Mouse (Mus musculus): Measurements from ENCODE around the gene Chrna3. TPM values are rescaled to one million over a fixed set of nuclear protein-coding genes. Genes with fewer than 3 reads are reported as not detected.

Gene Chrna3
- polyA plus RNA-seq, 1 experiment, result not detected

GRCm38 (mm10) chr9:55043688-55044087 lies 17.3 kb upstream of the Chrna3 start:
- H3K36me3 ChIP-seq (ENCODE audit: control insufficient read depth), result no peaks in the 10 kb centered on the region
- no peaks in the 10 kb centered on the region for H3K4me1 ChIP-seq (ENCODE audit: control insufficient read depth)
- H3K4me3 ChIP-seq (replicated peaks), result no peak overlapping the region
- no peaks in the 10 kb centered on the region for H3K9me3 ChIP-seq (ENCODE audit: control insufficient read depth, low read length)
- TF ChIP-seq TAL1 (IDR thresholded peaks at IDR 0.05; ENCODE audit: low read length), result no peak
- peaks cover 12% of the 10 kb centered on the region for H3K27me3 ChIP-seq (ENCODE audit: control insufficient read depth)

GRCm38 (mm10) chr9:55041389-55041788 lies 15.0 kb upstream of the Chrna3 start:
- H3K4me1 ChIP-seq (ENCODE audit: control insufficient read depth), result no peaks in the 10 kb centered on the region
- no peak overlapping the region for H3K4me3 ChIP-seq (replicated peaks)
- no peaks in the 10 kb centered on the region for H3K27me3 ChIP-seq (ENCODE audit: control insufficient read depth)
- TF ChIP-seq GATA1 (IDR thresholded peaks at IDR 0.05; ENCODE audit: low read length) (no peak), TAL1 (IDR thresholded peaks at IDR 0.05; ENCODE audit: low read length) (no peak)
- H3K9me3 ChIP-seq (ENCODE audit: control insufficient read depth, low read length), result no peaks in the 10 kb centered on the region
- H3K36me3 ChIP-seq (ENCODE audit: control insufficient read depth), result no peaks in the 10 kb centered on the region

GRCm38 (mm10) chr9:55039983-55040382 lies 13.6 kb upstream of the Chrna3 start:
- Histone ChIP-seq H3K27me3 (ENCODE audit: control insufficient read depth) (no peaks in the 10 kb centered on the region), H3K9me3 (ENCODE audit: control insufficient read depth, low read length) (no peaks in the 10 kb centered on the region), H3K4me1 (ENCODE audit: control insufficient read depth) (no peaks in the 10 kb centered on the region), H3K36me3 (ENCODE audit: control insufficient read depth) (no peaks in the 10 kb centered on the region), H3K4me3 (replicated peaks) (no peak overlapping the region)
- no peak for TF ChIP-seq TAL1 (IDR thresholded peaks at IDR 0.05; ENCODE audit: low read length)
- no peak for TF ChIP-seq GATA1 (IDR thresholded peaks at IDR 0.05; ENCODE audit: low read length)

DNA sequence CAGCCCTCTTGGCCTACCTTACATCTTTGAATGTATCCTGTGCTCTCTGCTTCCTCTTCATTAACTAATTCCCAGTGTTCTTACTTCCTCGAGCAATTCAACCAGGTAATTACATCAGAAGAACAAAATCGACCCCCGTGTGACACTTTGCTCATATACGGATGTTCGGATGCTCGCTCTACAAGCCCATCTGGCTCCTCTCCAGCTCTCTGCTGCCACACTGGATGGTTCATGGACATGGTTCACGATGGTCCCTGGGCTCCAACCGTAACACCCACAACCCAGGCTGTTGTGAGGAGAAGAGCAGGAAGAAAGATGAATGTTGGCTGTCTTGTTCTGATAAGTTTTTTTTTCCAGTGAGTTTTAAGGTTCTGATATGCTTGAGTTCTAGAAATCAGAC lies 12.6 kb upstream of the Chrna3 start:
- Histone ChIP-seq H3K4me1 (ENCODE audit: control insufficient read depth) (no peaks in the 10 kb centered on the region), H3K27me3 (ENCODE audit: control insufficient read depth) (no peaks in the 10 kb centered on the region), H3K36me3 (ENCODE audit: control insufficient read depth) (no peaks in the 10 kb centered on the region), H3K9me3 (ENCODE audit: control insufficient read depth, low read length) (no peaks in the 10 kb centered on the region), H3K4me3 (replicated peaks) (no peak overlapping the region)
- TF ChIP-seq GATA1 (IDR thresholded peaks at IDR 0.05; ENCODE audit: low read length) (no peak), TAL1 (IDR thresholded peaks at IDR 0.05; ENCODE audit: low read length) (no peak)

- TF ChIP-seq TAL1 (IDR thresholded peaks at IDR 0.05; ENCODE audit: low read length) (no peak), GATA1 (IDR thresholded peaks at IDR 0.05; ENCODE audit: low read length) (no peak)
- H3K27me3 ChIP-seq (ENCODE audit: control insufficient read depth), result peaks cover 12% of the 10 kb centered on the region
- H3K4me3 ChIP-seq (replicated peaks), result no peak overlapping the region
- no peaks in the 10 kb centered on the region for H3K36me3 ChIP-seq (ENCODE audit: control insufficient read depth)
- no peaks in the 10 kb centered on the region for H3K9me3 ChIP-seq (ENCODE audit: control insufficient read depth, low read length)
- H3K4me1 ChIP-seq (ENCODE audit: control insufficient read depth), result no peaks in the 10 kb centered on the region
These were observed 5.2 kb upstream of the Chrna3 start for GRCm38 (mm10) chr9:55031435-55032167.

DNA sequence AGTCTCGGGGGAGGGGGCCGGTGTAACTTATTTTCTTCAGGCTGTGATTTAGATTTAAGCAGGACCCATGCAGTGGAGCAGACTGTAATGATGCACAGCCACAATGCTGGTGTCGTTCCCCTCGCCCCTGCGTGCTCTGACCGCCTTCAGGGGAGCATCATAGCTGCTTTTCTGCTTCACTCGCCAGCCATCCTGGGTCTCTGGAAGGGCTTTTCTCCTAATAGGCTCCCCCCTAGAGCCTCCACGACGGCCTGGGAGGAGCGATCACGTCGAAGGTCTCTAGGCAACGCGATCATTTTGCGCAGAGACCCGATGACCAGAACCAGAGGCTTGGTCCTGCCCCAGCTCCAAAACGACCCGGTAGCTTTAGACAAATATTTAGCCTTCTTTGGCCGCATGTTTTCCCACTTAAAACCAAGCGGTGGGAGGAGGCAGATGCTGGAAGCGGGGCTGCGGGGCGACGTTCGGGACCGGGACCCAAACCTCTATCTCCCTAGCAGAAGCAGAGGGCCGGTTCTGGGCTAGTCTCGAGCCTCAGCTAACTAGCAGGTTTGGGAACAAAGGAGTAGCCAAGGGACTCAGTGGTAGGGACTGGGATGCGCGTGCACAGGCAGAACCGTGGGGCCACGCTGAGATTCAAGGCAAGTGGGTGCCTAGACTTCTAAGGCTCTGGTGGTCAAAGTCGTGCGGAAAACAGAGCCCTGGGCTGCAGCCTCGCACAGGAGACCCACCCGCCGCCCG lies 658 bp downstream of the Chrna3 start:
- no peak overlapping the region for H3K4me3 ChIP-seq (replicated peaks)
- peaks cover 40% of the 10 kb centered on the region for H3K27me3 ChIP-seq (ENCODE audit: control insufficient read depth)
- TF ChIP-seq TAL1 (IDR thresholded peaks at IDR 0.05; ENCODE audit: low read length), result no peak
- no peak for TF ChIP-seq GATA1 (IDR thresholded peaks at IDR 0.05; ENCODE audit: low read length)
- H3K36me3 ChIP-seq (ENCODE audit: control insufficient read depth), result no peaks in the 10 kb centered on the region
- H3K4me1 ChIP-seq (ENCODE audit: control insufficient read depth), result no peaks in the 10 kb centered on the region
- no peaks in the 10 kb centered on the region for H3K9me3 ChIP-seq (ENCODE audit: control insufficient read depth, low read length)

- Histone ChIP-seq H3K4me1 (ENCODE audit: control insufficient read depth) (no peaks in the 10 kb centered on the region), H3K36me3 (ENCODE audit: control insufficient read depth) (no peaks in the 10 kb centered on the region), H3K4me3 (replicated peaks) (no peak overlapping the region), H3K9me3 (ENCODE audit: control insufficient read depth, low read length) (no peaks in the 10 kb centered on the region), H3K27me3 (ENCODE audit: control insufficient read depth) (peaks cover 37% of the 10 kb centered on the region)
- TF ChIP-seq TAL1 (IDR thresholded peaks at IDR 0.05; ENCODE audit: low read length), result no peak
- TF ChIP-seq GATA1 (IDR thresholded peaks at IDR 0.05; ENCODE audit: low read length), result no peak
These were observed 2.3 kb downstream of the Chrna3 start for GRCm38 (mm10) chr9:55023902-55024583.

DNA sequence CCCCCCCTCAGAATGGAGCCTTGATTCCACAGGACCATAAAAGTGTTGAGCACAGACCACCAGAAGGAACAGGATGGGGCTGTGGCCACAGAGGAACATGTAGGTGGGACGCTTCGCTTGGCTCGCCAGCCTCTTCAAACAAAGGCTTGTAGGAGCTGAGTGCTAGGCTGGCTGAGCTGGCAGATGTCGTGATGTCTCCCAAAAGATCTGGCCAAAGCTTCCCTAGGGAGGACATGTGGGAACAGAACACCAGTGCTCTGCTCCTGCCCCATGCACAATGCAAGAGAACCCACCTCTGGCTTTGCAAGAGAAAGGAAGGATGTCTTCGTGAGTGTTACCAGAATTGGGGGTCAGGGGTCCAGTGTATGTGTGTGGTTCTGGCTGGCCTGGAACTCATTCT lies 3.0 kb downstream of the Chrna3 start:
- no peak for TF ChIP-seq TAL1 (IDR thresholded peaks at IDR 0.05; ENCODE audit: low read length)
- no peak for TF ChIP-seq GATA1 (IDR thresholded peaks at IDR 0.05; ENCODE audit: low read length)
- H3K4me1 ChIP-seq (ENCODE audit: control insufficient read depth), result no peaks in the 10 kb centered on the region
- H3K27me3 ChIP-seq (ENCODE audit: control insufficient read depth), result peaks cover 37% of the 10 kb centered on the region
- H3K36me3 ChIP-seq (ENCODE audit: control insufficient read depth), result no peaks in the 10 kb centered on the region
- no peaks in the 10 kb centered on the region for H3K9me3 ChIP-seq (ENCODE audit: control insufficient read depth, low read length)
- no peak overlapping the region for H3K4me3 ChIP-seq (replicated peaks)

GRCm38 (mm10) chr9:55016926-55017325 lies 9.4 kb downstream of the Chrna3 start:
- TF ChIP-seq GATA1 (IDR thresholded peaks at IDR 0.05; ENCODE audit: low read length) (no peak), TAL1 (IDR thresholded peaks at IDR 0.05; ENCODE audit: low read length) (no peak)

More at GRCm38 (mm10) chr9:55016926-55017325, 9.4 kb downstream of the Chrna3 start:
- Histone ChIP-seq H3K36me3 (ENCODE audit: control insufficient read depth) (no peaks in the 10 kb centered on the region), H3K27me3 (ENCODE audit: control insufficient read depth) (no peaks in the 10 kb centered on the region), H3K4me1 (ENCODE audit: control insufficient read depth) (no peaks in the 10 kb centered on the region), H3K9me3 (ENCODE audit: control insufficient read depth, low read length) (no peaks in the 10 kb centered on the region), H3K4me3 (replicated peaks) (no peak overlapping the region)

Data from erythroblast, embryonic 14.5 days (primary cell).